Mouse (Mus musculus): Measurements from ENCODE around the gene Plekhg5. TPM values are rescaled to one million over a fixed set of nuclear protein-coding genes. Genes with fewer than 3 reads are reported as not detected.

The Plekhg5 gene
- polyA plus RNA-seq, 1 experiment from 2014 or later: 11.9 TPM

GRCm38 (mm10) chr4:152130771-152131653 is 58.7 kb downstream of the Plekhg5 start:
- no peaks in the 10 kb centered on the region for H3K36me3 ChIP-seq
- peak overlapping the region; percentile 47 for H3K4me3 ChIP-seq (replicated peaks)
- no peaks in the 10 kb centered on the region for H3K9me3 ChIP-seq
- ATAC-seq (ENCODE audit: insufficient read depth, low FRiP score, low read depth): peak; percentile 60
- H3K4me1 ChIP-seq: peaks cover 33% of the 10 kb centered on the region
- peaks cover 81% of the 10 kb centered on the region for H3K27me3 ChIP-seq (replicated peaks)
- under 1% methylated on average over 77 of the region's 85 CpGs for WGBS
- H3K4me2 ChIP-seq: peak overlapping the region; percentile 94
- no peak overlapping the region for H3K9ac ChIP-seq
- H3K27ac ChIP-seq: peak overlapping the region; percentile 54

GRCm38 (mm10) chr4:152131809-152132771 is 59.8 kb downstream of the Plekhg5 start:
- Histone ChIP-seq H3K27me3 (replicated peaks) (peaks cover 70% of the 10 kb centered on the region), H3K4me3 (replicated peaks) (peak overlapping the region; percentile 47), H3K9ac (0 out of 2 replicates have a peak overlapping the region, but pooled peaks have one; percentile 16), H3K27ac (peak overlapping the region; percentile 54; the same call in 1 of the 2 replicates), H3K4me2 (peak overlapping the region; percentile 94), H3K36me3 (no peaks in the 10 kb centered on the region), H3K4me1 (peaks cover 31% of the 10 kb centered on the region), H3K9me3 (no peaks in the 10 kb centered on the region)
- 7% methylated on average over 50 of the region's 50 CpGs for WGBS
- ATAC-seq (ENCODE audit: insufficient read depth, low FRiP score, low read depth): peak; percentile 72

- H3K36me3 ChIP-seq: no peaks in the 10 kb centered on the region
- no peak for ATAC-seq (ENCODE audit: insufficient read depth, low FRiP score, low read depth)
- WGBS: 28% methylated on average over 10 of the region's 10 CpGs
- H3K4me2 ChIP-seq: no peak overlapping the region
- H3K27ac ChIP-seq: no peak overlapping the region
- H3K27me3 ChIP-seq (replicated peaks): peaks cover 63% of the 10 kb centered on the region
- H3K4me3 ChIP-seq (replicated peaks): no peak overlapping the region
- H3K9ac ChIP-seq: no peak overlapping the region
- peaks cover 31% of the 10 kb centered on the region for H3K4me1 ChIP-seq
- H3K9me3 ChIP-seq: no peaks in the 10 kb centered on the region
Measured at GRCm38 (mm10) chr4:152132772-152133169, 60.5 kb downstream of the Plekhg5 start.

GRCm38 (mm10) chr4:152133213-152133612 is 60.9 kb downstream of the Plekhg5 start:
- Histone ChIP-seq H3K4me2 (no peak overlapping the region), H3K4me3 (replicated peaks) (no peak overlapping the region), H3K27me3 (replicated peaks) (peaks cover 59% of the 10 kb centered on the region), H3K27ac (no peak overlapping the region), H3K9ac (no peak overlapping the region), H3K36me3 (no peaks in the 10 kb centered on the region), H3K9me3 (no peaks in the 10 kb centered on the region), H3K4me1 (peaks cover 32% of the 10 kb centered on the region)
- ATAC-seq (ENCODE audit: insufficient read depth, low FRiP score, low read depth): no peak
- 45% methylated on average over 5 of the region's 5 CpGs for WGBS

- Histone ChIP-seq H3K4me1 (peaks cover 32% of the 10 kb centered on the region), H3K9ac (no peak overlapping the region), H3K9me3 (no peaks in the 10 kb centered on the region), H3K27me3 (replicated peaks) (peaks cover 46% of the 10 kb centered on the region), H3K36me3 (no peaks in the 10 kb centered on the region), H3K4me2 (no peak overlapping the region), H3K4me3 (replicated peaks) (no peak overlapping the region), H3K27ac (no peak overlapping the region)
- no peak for ATAC-seq (ENCODE audit: insufficient read depth, low FRiP score, low read depth)
Measured at GRCm38 (mm10) chr4:152134507-152134906, 62.2 kb downstream of the Plekhg5 start.

- H3K4me2 ChIP-seq: no peak overlapping the region
- no peaks in the 10 kb centered on the region for H3K9me3 ChIP-seq
- peaks cover 23% of the 10 kb centered on the region for H3K4me1 ChIP-seq
- H3K27ac ChIP-seq: no peak overlapping the region
- peaks cover 37% of the 10 kb centered on the region for H3K27me3 ChIP-seq (replicated peaks)
- H3K36me3 ChIP-seq: no peaks in the 10 kb centered on the region
- H3K4me3 ChIP-seq (replicated peaks): no peak overlapping the region
- 72% methylated on average over 12 of the region's 12 CpGs for WGBS
- ATAC-seq (ENCODE audit: insufficient read depth, low FRiP score, low read depth): no peak
- no peak overlapping the region for H3K9ac ChIP-seq
Measured at GRCm38 (mm10) chr4:152135363-152135762, 63.1 kb downstream of the Plekhg5 start.

DNA sequence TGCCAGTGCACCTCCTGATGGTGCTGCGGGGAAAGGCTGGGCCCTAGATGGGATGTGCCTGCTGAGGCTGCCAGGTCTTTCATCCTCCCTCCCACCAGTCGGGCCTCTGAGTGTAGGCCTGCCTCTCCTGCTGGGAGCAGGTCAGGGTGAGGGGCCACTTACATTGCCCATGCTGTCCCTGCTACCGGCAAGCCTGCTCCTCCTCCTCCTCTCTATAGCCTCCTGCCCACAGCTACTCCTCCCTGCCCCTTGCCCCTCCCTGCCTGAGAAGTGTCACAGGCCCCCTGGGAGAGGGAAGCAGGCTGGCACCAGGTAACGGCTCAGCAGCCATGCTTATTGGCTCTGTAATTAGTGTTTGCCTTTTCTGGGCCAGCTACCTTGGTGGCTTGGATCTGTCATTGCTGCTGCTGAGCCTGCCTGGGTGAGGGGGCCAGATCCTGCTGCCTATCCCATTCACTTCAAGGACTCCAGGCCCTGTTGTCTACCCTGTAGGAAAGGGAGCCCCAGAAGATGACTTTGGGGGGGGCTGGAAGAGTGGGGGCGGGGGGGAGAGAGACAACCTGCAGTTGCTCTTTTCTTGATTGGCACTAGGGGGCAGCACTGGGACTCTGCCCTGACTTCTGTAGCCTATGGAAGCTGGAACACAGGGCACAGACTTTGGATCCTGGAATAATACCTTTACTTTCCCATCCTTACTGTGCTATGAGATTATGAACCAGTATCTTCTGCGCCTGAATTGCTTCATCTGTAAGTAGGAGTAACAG is 64.0 kb downstream of the Plekhg5 start:
- Histone ChIP-seq H3K4me2 (no peak overlapping the region), H3K27ac (no peak overlapping the region), H3K4me3 (replicated peaks) (no peak overlapping the region), H3K9me3 (no peaks in the 10 kb centered on the region), H3K9ac (no peak overlapping the region), H3K4me1 (peaks cover 14% of the 10 kb centered on the region), H3K36me3 (no peaks in the 10 kb centered on the region), H3K27me3 (replicated peaks) (peaks cover 28% of the 10 kb centered on the region)
- WGBS: 34% methylated on average over 6 of the region's 6 CpGs
- ATAC-seq (ENCODE audit: insufficient read depth, low FRiP score, low read depth): no peak

- Histone ChIP-seq H3K4me3 (replicated peaks) (no peak overlapping the region), H3K27ac (no peak overlapping the region), H3K4me2 (no peak overlapping the region), H3K9me3 (no peaks in the 10 kb centered on the region), H3K4me1 (peaks cover 8% of the 10 kb centered on the region), H3K9ac (no peak overlapping the region), H3K36me3 (no peaks in the 10 kb centered on the region), H3K27me3 (replicated peaks) (peaks cover 26% of the 10 kb centered on the region)
- no peak for ATAC-seq (ENCODE audit: insufficient read depth, low FRiP score, low read depth)
- WGBS: 87% methylated on average over 2 of the region's 2 CpGs
Measured at GRCm38 (mm10) chr4:152136876-152137250, 64.6 kb downstream of the Plekhg5 start.

GRCm38 (mm10) chr4:152138497-152139260 is 66.4 kb downstream of the Plekhg5 start:
- Histone ChIP-seq H3K27ac (no peak overlapping the region), H3K9ac (no peak overlapping the region), H3K4me2 (peak overlapping the region; percentile 87), H3K9me3 (no peaks in the 10 kb centered on the region), H3K27me3 (replicated peaks) (peaks cover 10% of the 10 kb centered on the region; the same call in 1 of the 2 replicates), H3K4me1 (peaks cover 3% of the 10 kb centered on the region; the same call in 1 of the 2 replicates), H3K36me3 (no peaks in the 10 kb centered on the region), H3K4me3 (replicated peaks) (peak overlapping the region; percentile 50)
- WGBS: 2% methylated on average over 51 of the region's 51 CpGs
- peak; percentile 80 for ATAC-seq (ENCODE audit: insufficient read depth, low FRiP score, low read depth)

- Histone ChIP-seq H3K9ac (no peak overlapping the region), H3K4me2 (no peak overlapping the region), H3K9me3 (no peaks in the 10 kb centered on the region), H3K36me3 (no peaks in the 10 kb centered on the region), H3K4me1 (peaks cover 3% of the 10 kb centered on the region; the same call in 1 of the 2 replicates), H3K27ac (no peak overlapping the region), H3K4me3 (replicated peaks) (no peak overlapping the region), H3K27me3 (replicated peaks) (peaks cover 6% of the 10 kb centered on the region; the same call in 1 of the 2 replicates)
- WGBS: 29% methylated on average over 6 of the region's 6 CpGs
- no peak for ATAC-seq (ENCODE audit: insufficient read depth, low FRiP score, low read depth)
Measured at GRCm38 (mm10) chr4:152140441-152140840, 68.1 kb downstream of the Plekhg5 start.

All from stomach, embryonic 15.5 days (tissue).